Mouse (Mus musculus) small intestine, adult 2 months (tissue): ENCODE results near the gene Gm47995.
"Not testable (repeated sequence)": the region's sequence is repeated elsewhere in the genome, so short reads cannot be mapped to it uniquely, and the experiment has no call there.

Experiments
- CTCF ChIP-seq: fragments of 200-500 bp; IDR thresholded peaks from 2 replicates; pipeline ENCODE4 v1.5.1; 2012; ENCODE audit warnings: low read depth, mild to moderate bottlenecking, control low read depth, inconsistent platforms, low read length, moderate library complexity, mixed read lengths; ENCODE audit not compliant: insufficient replicate concordance, insufficient read length; ENCODE audit errors: extremely low read depth
- POLR2A ChIP-seq: fragments of 200-500 bp; IDR thresholded peaks from 2 replicates; pipeline ENCODE4 v1.6.1; 2012; ENCODE audit warnings: low read depth, mild to moderate bottlenecking, control low read depth, inconsistent platforms, low read length, moderate library complexity

DNA sequence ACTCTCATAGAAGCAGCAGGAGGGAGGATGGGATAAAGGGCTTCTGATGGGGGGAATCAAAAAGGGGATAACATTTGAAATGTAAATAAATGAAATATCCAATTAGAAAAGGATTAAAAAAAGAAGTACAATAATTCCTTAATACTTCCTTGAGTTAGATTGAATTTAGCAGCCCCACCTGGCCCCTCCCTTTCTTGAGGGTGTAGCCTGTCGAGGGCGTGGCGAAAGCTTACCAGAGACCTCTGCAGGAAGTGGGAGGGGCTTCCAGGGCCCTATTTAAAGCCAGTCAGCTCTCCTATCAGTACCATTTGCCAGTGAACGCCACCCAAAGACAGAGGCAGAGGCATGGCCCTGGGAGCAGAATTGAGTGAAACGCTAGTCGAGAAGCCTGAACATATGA lies 5.6 kb downstream of the Gm47995 start, which contains the start of gene 3110040M04Rik:
- not testable (repeated sequence) for TF ChIP-seq POLR2A, CTCF
